Mouse (Mus musculus) G1E (cell line): ENCODE data around the gene Pard3b.

Experiments
- CTCF ChIP-seq: IDR thresholded peaks from 2 replicates; pipeline ENCODE4 v1.5.1; 2012; ENCODE audit warnings: low read depth, low read length, inconsistent platforms, mixed read lengths
- GATA1 ChIP-seq: IDR thresholded peaks from 2 replicates; pipeline ENCODE4 v1.6.1; 2012; ENCODE audit warnings: borderline replicate concordance, low read length, inconsistent platforms, mixed read lengths
- GATA2 ChIP-seq: IDR thresholded peaks from 2 replicates; pipeline ENCODE4 v1.6.1; 2012; ENCODE audit warnings: low read depth, low read length, inconsistent platforms, borderline replicate concordance
- POLR2AphosphoS5 ChIP-seq: IDR thresholded peaks from 2 replicates; pipeline ENCODE4 v1.6.1; 2012; ENCODE audit warnings: low read depth, low read length, inconsistent platforms; ENCODE audit not compliant: insufficient replicate concordance
- TAL1 ChIP-seq: conservative IDR thresholded peaks from 2 replicates; pipeline ENCODE4 v1.6.1; 2012; ENCODE audit warnings: low read depth, low read length, inconsistent platforms, mixed read lengths

- TF ChIP-seq CTCF (no peak), POLR2AphosphoS5 (no peak), GATA1 (no peak), TAL1 (no peak), GATA2 (no peak)
Measured at GRCm38 (mm10) chr1:62618109-62618665, 979.6 kb downstream of the Pard3b start.
